Mouse (Mus musculus): ENCODE measurements around the gene Opn3. TPM values are rescaled to one million over a fixed set of nuclear protein-coding genes. Genes with fewer than 3 reads are reported as not detected.

Opn3 gene
- polyA plus RNA-seq, 1 experiment, result 1.6 TPM

Other genes starting within 250 kb of the Opn3 start
- 0.15 and 0.17 TPM in 2 replicates for gene Rgs7, start 200.3 kb downstream of the Opn3 start, polyA plus RNA-seq (2012; rRNA removed)
- gene Kmo, start 72.4 kb downstream of the Opn3 start, polyA plus RNA-seq (2012; rRNA removed), result 1.4 and 1.7 TPM in 2 replicates
- 47.6 and 50.6 TPM in 2 replicates for gene Fh1, start 67.1 kb downstream of the Opn3 start, polyA plus RNA-seq (2012; rRNA removed)
- 0.51 and 3.6 TPM in 2 replicates for gene Chml, start 125 bp upstream of the Opn3 start, polyA plus RNA-seq (2012; rRNA removed)
- gene Wdr64, start 5.8 kb upstream of the Opn3 start, polyA plus RNA-seq (2012; rRNA removed), result not detected in 2 replicates
- 0.87 and 2.0 TPM in 2 replicates for gene Exo1, start 187.8 kb upstream of the Opn3 start, polyA plus RNA-seq (2012; rRNA removed)
- gene Gm38100, start 227.6 kb upstream of the Opn3 start, polyA plus RNA-seq (2012; rRNA removed), result not detected in 2 replicates